10 mouse cellular contexts compared by ENCODE assay signal in the genomic region with DNA sequence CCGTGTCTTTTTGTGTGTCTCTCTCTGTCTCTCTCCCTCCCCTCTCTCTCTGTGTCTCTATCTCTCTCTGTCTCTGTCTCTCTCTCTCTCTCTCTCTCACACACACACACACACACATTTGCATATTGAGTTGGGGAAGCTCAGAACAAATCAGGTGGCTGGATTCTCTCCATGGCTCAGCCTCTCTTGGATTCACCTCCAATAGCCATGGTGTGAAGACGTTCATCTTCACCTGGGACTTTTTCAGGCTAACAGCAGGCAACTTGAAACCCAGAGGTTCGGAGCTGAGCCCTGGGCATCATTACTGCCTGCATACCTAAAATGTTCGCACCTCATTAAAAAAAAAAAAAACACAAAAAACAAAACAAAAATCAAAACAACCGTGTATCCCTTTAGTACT. TPM values are rescaled to one million over a fixed set of nuclear protein-coding genes. Genes with fewer than 3 reads are reported as not detected.
DNase-seq lines count a peak whose midpoint lies in the region; ATAC-seq and TF ChIP-seq lines count a peak whose summit lies in the region.
"Had no signal": no experiment of that assay in that cellular context is flagged by ENCODE, and none has a peak within 500 bp of the region (broad histone marks: within the 10 kb centered on the region; RNA-seq: fewer than 3 reads in every experiment).

No protein-coding gene starts in this region.

- no peak overlapping the region for H3K4me3 ChIP-seq in heart, embryonic 13.5 days
- H3K4me3 ChIP-seq in liver, adult 2 months (ENCODE audit: insufficient read depth, low read depth, low read length): no peak overlapping the region
- H3K4me3 ChIP-seq in liver, embryonic 12.5 days: no peak overlapping the region
- no peak overlapping the region for H3K4me3 ChIP-seq in intestine, postnatal 0 days (ENCODE audit: low read depth, low read length)
- no peak overlapping the region for H3K4me3 ChIP-seq in neural tube, embryonic 14.5 days (ENCODE audit: low read depth, low read length)
- H3K4me3 ChIP-seq in forebrain, embryonic 16.5 days (replicated peaks; ENCODE audit: low read length): no peak overlapping the region

- H3K79me2 ChIP-seq in liver, adult 2 months (ENCODE audit: control insufficient read depth, insufficient read depth, low read length): no peaks in the 10 kb centered on the region

- peaks cover 41% of the 10 kb centered on the region for H3K4me1 ChIP-seq in heart, embryonic 13.5 days
- H3K4me1 ChIP-seq in liver, adult 2 months (ENCODE audit: control insufficient read depth, insufficient read depth, low read length): peaks cover 17% of the 10 kb centered on the region
- 0 out of 2 replicates have a peak, but pooled peaks cover 15% of the 10 kb centered on the region for H3K4me1 ChIP-seq in liver, embryonic 12.5 days
- no peaks in the 10 kb centered on the region for H3K4me1 ChIP-seq in intestine, postnatal 0 days (replicated peaks; ENCODE audit: control insufficient read depth, insufficient read depth, low read length)
- no peaks in the 10 kb centered on the region for H3K4me1 ChIP-seq in neural tube, embryonic 14.5 days (ENCODE audit: control insufficient read depth, insufficient read depth, low read length)
- peaks cover 5% of the 10 kb centered on the region; the same call in 1 of the 2 replicates for H3K4me1 ChIP-seq in forebrain, embryonic 16.5 days (replicated peaks; ENCODE audit: control insufficient read depth, insufficient read depth, low read length)

- DNase-seq in heart, adult 18-20 months: no peak
- peak; percentile 75 for DNase-seq in liver, adult 2 months (ENCODE audit: extremely low read depth, low read depth, low spot score)
- no peak for DNase-seq in right cerebral cortex, postnatal 14 days
- DNase-seq: lung, postnatal 36 days had no signal

- ATAC-seq in heart, embryonic 13.5 days (ENCODE audit: extremely low read depth, insufficient number of reproducible peaks, low FRiP score, low TSS enrichment): no peak
- ATAC-seq in liver, embryonic 12.5 days: no peak
- ATAC-seq in intestine, postnatal 0 days: no peak
- ATAC-seq in neural tube, embryonic 14.5 days (ENCODE audit: low read depth): no peak
- ATAC-seq in forebrain, embryonic 16.5 days: no peak

- no peaks in the 10 kb centered on the region for H3K9me3 ChIP-seq in heart, embryonic 13.5 days
- no peaks in the 10 kb centered on the region for H3K9me3 ChIP-seq in liver, embryonic 12.5 days (replicated peaks)
- H3K9me3 ChIP-seq in intestine, postnatal 0 days (ENCODE audit: control insufficient read depth): no peaks in the 10 kb centered on the region
- no peaks in the 10 kb centered on the region for H3K9me3 ChIP-seq in neural tube, embryonic 14.5 days (ENCODE audit: control insufficient read depth, low read length)
- H3K9me3 ChIP-seq in forebrain, embryonic 16.5 days (ENCODE audit: control insufficient read depth, low read length): no peaks in the 10 kb centered on the region

- peak overlapping the region; percentile 73; the same call in 1 of the 2 replicates for H3K9ac ChIP-seq in heart, embryonic 13.5 days
- no peak overlapping the region for H3K9ac ChIP-seq in liver, adult 2 months (ENCODE audit: low read depth, low read length)
- H3K9ac ChIP-seq in liver, embryonic 12.5 days: no peak overlapping the region
- no peak overlapping the region for H3K9ac ChIP-seq in intestine, postnatal 0 days (ENCODE audit: low read depth, low read length)
- H3K9ac ChIP-seq in neural tube, embryonic 14.5 days (replicated peaks; ENCODE audit: low read depth, low read length): no peak overlapping the region
- H3K9ac ChIP-seq in forebrain, embryonic 16.5 days (replicated peaks; ENCODE audit: low read depth, low read length): no peak overlapping the region
- H3K9ac ChIP-seq: forebrain, postnatal 0 days had no signal

- TF ChIP-seq POLR2A in liver, adult 2 months (IDR thresholded peaks at IDR 0.05; ENCODE audit: extremely low read depth, insufficient read depth, low read length): no peak

- no peak overlapping the region for H3K4me2 ChIP-seq in heart, embryonic 13.5 days
- no peak overlapping the region for H3K4me2 ChIP-seq in liver, embryonic 12.5 days
- H3K4me2 ChIP-seq in intestine, postnatal 0 days (replicated peaks; ENCODE audit: low read depth): no peak overlapping the region
- no peak overlapping the region for H3K4me2 ChIP-seq in neural tube, embryonic 14.5 days (ENCODE audit: low read depth, low read length)
- H3K4me2 ChIP-seq in forebrain, embryonic 16.5 days (ENCODE audit: low read length): no peak overlapping the region

- no peaks in the 10 kb centered on the region for H3K36me3 ChIP-seq in heart, embryonic 13.5 days
- no peaks in the 10 kb centered on the region for H3K36me3 ChIP-seq in liver, adult 2 months (ENCODE audit: control insufficient read depth, insufficient read depth, low read length)
- no peaks in the 10 kb centered on the region for H3K36me3 ChIP-seq in liver, embryonic 12.5 days
- H3K36me3 ChIP-seq in intestine, postnatal 0 days (ENCODE audit: control insufficient read depth, insufficient read depth): no peaks in the 10 kb centered on the region
- H3K36me3 ChIP-seq in neural tube, embryonic 14.5 days (ENCODE audit: control insufficient read depth, insufficient read depth, low read length): no peaks in the 10 kb centered on the region
- no peaks in the 10 kb centered on the region for H3K36me3 ChIP-seq in forebrain, embryonic 16.5 days (ENCODE audit: control insufficient read depth, insufficient read depth)

- peak overlapping the region; percentile 88 for H3K27ac ChIP-seq in heart, embryonic 13.5 days (replicated peaks)
- peak overlapping the region; percentile 96 for H3K27ac ChIP-seq in liver, adult 2 months (replicated peaks; ENCODE audit: insufficient read depth, low read depth, low read length)
- H3K27ac ChIP-seq in liver, embryonic 12.5 days: no peak overlapping the region; the same call in 1 of the 2 replicates
- peak overlapping the region; percentile 50; the same call in 1 of the 2 replicates for H3K27ac ChIP-seq in intestine, postnatal 0 days (ENCODE audit: low read depth, low read length)
- H3K27ac ChIP-seq in neural tube, embryonic 14.5 days (ENCODE audit: low read depth, low read length): peak overlapping the region; percentile 16; the same call in 1 of the 2 replicates
- no peak overlapping the region for H3K27ac ChIP-seq in forebrain, embryonic 16.5 days (ENCODE audit: low read length)

- H3K27me3 ChIP-seq in heart, embryonic 13.5 days (replicated peaks): no peaks in the 10 kb centered on the region
- no peaks in the 10 kb centered on the region for H3K27me3 ChIP-seq in liver, adult 2 months (ENCODE audit: control insufficient read depth, insufficient read depth, low read length)
- H3K27me3 ChIP-seq in liver, embryonic 12.5 days (replicated peaks): no peaks in the 10 kb centered on the region
- no peaks in the 10 kb centered on the region for H3K27me3 ChIP-seq in intestine, postnatal 0 days (replicated peaks; ENCODE audit: control insufficient read depth, insufficient read depth, low read length)
- H3K27me3 ChIP-seq in neural tube, embryonic 14.5 days (ENCODE audit: control insufficient read depth, insufficient read depth, low read length): no peaks in the 10 kb centered on the region
- H3K27me3 ChIP-seq in forebrain, embryonic 16.5 days (replicated peaks; ENCODE audit: control insufficient read depth, insufficient read depth, low read length): no peaks in the 10 kb centered on the region

- 72% methylated on average over 5 of the region's 5 CpGs for WGBS in heart, embryonic 13.5 days
- 37% methylated on average over 5 of the region's 5 CpGs for WGBS in liver, adult 2 months
- WGBS in liver, embryonic 12.5 days (ENCODE audit: insufficient replicate concordance): 57% methylated on average over 5 of the region's 5 CpGs
- WGBS in intestine, postnatal 0 days: 78% methylated on average over 5 of the region's 5 CpGs
- 78% methylated on average over 5 of the region's 5 CpGs for WGBS in neural tube, embryonic 14.5 days
- 63% methylated on average over 5 of the region's 5 CpGs for WGBS in forebrain, embryonic 16.5 days

- no peak for TF ChIP-seq CTCF in liver, adult 2 months (IDR thresholded peaks at IDR 0.05; ENCODE audit: low read depth, low read length)
- no peak for TF ChIP-seq CTCF in intestine, postnatal 0 days (IDR thresholded peaks at IDR 0.05; ENCODE audit: low read depth)

RNA-seq across cellular contexts. Expression of a gene that starts 29.4 kb away (rescaled TPM):
- polyA plus RNA-seq in heart, embryonic 13.5 days (2015; fragmentation: Nextera tagmentation; extraction: Ambion mirVana): 2.4 and 2.5 TPM in 2 replicates
- total RNA-seq in heart, adult 18-20 months (2021): 1 to 10 TPM; 1.7 to 2.1 TPM
- total RNA-seq in liver, adult 2 months (2014; rRNA removed): 0.20 and 0.37 TPM in 2 replicates
- 0.05 and 0.10 TPM in 2 replicates for polyA plus RNA-seq in liver, adult 2 months (2012; rRNA removed)
- polyA plus RNA-seq in liver, embryonic 12.5 days (2016; fragmentation: Nextera tagmentation; extraction: Ambion mirVana): 1.2 and 1.3 TPM in 2 replicates
- polyA plus RNA-seq in intestine, postnatal 0 days (2015; fragmentation: Nextera tagmentation; extraction: Ambion mirVana): 0.56 and 0.92 TPM in 2 replicates
- 0.66 and 0.75 TPM in 2 replicates for polyA plus RNA-seq in neural tube, embryonic 14.5 days (2014; fragmentation: Nextera tagmentation; extraction: Ambion mirVana)
- 0.70 and 0.87 TPM in 2 replicates for polyA plus RNA-seq in forebrain, embryonic 16.5 days (2015; fragmentation: Nextera tagmentation; extraction: Ambion mirVana)

Comparison
In these comparisons a context has a peak if more than half of its experiments do, and no peak if none do; other contexts are left out.
1. H3K27ac ChIP-seq: peak in heart, embryonic 13.5 days (single experiment), liver, adult 2 months (single experiment), intestine, postnatal 0 days (single experiment) and neural tube, embryonic 14.5 days (single experiment); none in liver, embryonic 12.5 days (single experiment) and forebrain, embryonic 16.5 days (single experiment).